Mouse (Mus musculus) effector memory CD4-positive, alpha-beta T cell, adult 5 months (primary cell): Measurements from ENCODE around the gene Rabgef1. TPM values are rescaled to one million over a fixed set of nuclear protein-coding genes. Genes with fewer than 3 reads are reported as not detected.

Experiments
- polyA plus RNA-seq: library from polyadenylated mRNA; unstranded; fragments of 100-300 nt; shearing (Covaris generic); gene quantifications from one replicate; pipeline ENCODE4 v1.2.1, GENCODE M21; 2017

Gene Rabgef1
- polyA plus RNA-seq = 53.0 TPM

GRCm38 (mm10) chr5:130171423-130171954 is at the start of gene Rabgef1:
TSS of gene Rabgef1 (plus strand) at chr5:130171798.

GRCm38 (mm10) chr5:130144334-130145312 is 27.0 kb upstream of the Rabgef1 start, which contains the start of gene Kctd7:
TSS of gene Kctd7 (plus strand) at chr5:130144861.

GRCm38 (mm10) chr5:130216781-130217180 is 45.2 kb downstream of the Rabgef1 start, which contains the start of gene Tmem248:
TSS of gene Tmem248 (plus strand) at chr5:130217081.

GRCm38 (mm10) chr5:130255017-130255720 is 83.6 kb downstream of the Rabgef1 start, which contains the start of the genes Sbds and Tyw1:
TSS of gene Sbds (minus strand) at chr5:130255530.
TSS of gene Tyw1 (plus strand) at chr5:130255619.

Other genes starting within 250 kb of the Rabgef1 start
- 12.7 TPM for gene Vkorc1l1, start 229.8 kb upstream of the Rabgef1 start, polyA plus RNA-seq
- 18.1 TPM for gene Gusb, start 168.7 kb upstream of the Rabgef1 start, polyA plus RNA-seq
- gene Asl, start 142.6 kb upstream of the Rabgef1 start, polyA plus RNA-seq = 45.4 TPM
- gene Crcp, start 142.5 kb upstream of the Rabgef1 start, polyA plus RNA-seq = 17.8 TPM
- gene Tpst1, start 98.5 kb upstream of the Rabgef1 start, polyA plus RNA-seq = 6.7 TPM
- gene Kctd7, start 26.9 kb upstream of the Rabgef1 start, polyA plus RNA-seq = 1.2 TPM
- 87.5 TPM for gene Tmem248, start 45.3 kb downstream of the Rabgef1 start, polyA plus RNA-seq
- gene Sbds, start 83.7 kb downstream of the Rabgef1 start, polyA plus RNA-seq = 131 TPM
- 27.6 TPM for gene Tyw1, start 83.8 kb downstream of the Rabgef1 start, polyA plus RNA-seq
- not detected for gene Caln1, start 197.7 kb downstream of the Rabgef1 start, polyA plus RNA-seq
- gene A330070K13Rik, start 212.8 kb downstream of the Rabgef1 start, polyA plus RNA-seq = not detected